Mouse (Mus musculus) spleen, adult 2 months (tissue): ENCODE measurements around the gene Slc24a3. TPM values are rescaled to one million over a fixed set of nuclear protein-coding genes. Genes with fewer than 3 reads are reported as not detected.

ENCODE experiments used
- DNase-seq, 2 experiments: peaks; one replicate each; pipeline versions ENCODE4 v3.0.0 to v3.0.0-alpha.2; 2012 to 2021; ENCODE audit warnings: low spot score in 2 of 2, low read depth in 1 of 2
- H3K27ac ChIP-seq: fragments of 200-500 bp; 2 replicates; pipeline ENCODE4 v1.5.1; 2012; ENCODE audit warnings: low read length, inconsistent platforms; ENCODE audit not compliant: insufficient read depth
- H3K27me3 ChIP-seq: fragments of 200-500 bp; 2 replicates; pipeline ENCODE4 v1.6.1; 2012; ENCODE audit warnings: mild to moderate bottlenecking, moderate library complexity, low read length, inconsistent platforms; ENCODE audit not compliant: control insufficient read depth, insufficient read depth
- H3K36me3 ChIP-seq: fragments of 200-500 bp; 2 replicates; pipeline ENCODE4 v1.6.1; 2012; ENCODE audit warnings: mild to moderate bottlenecking, low read length, inconsistent platforms; ENCODE audit not compliant: control insufficient read depth, insufficient read depth
- H3K4me1 ChIP-seq: fragments of 200-500 bp; 2 replicates; pipeline ENCODE4 v1.6.1; 2011; ENCODE audit warnings: inconsistent platforms; ENCODE audit not compliant: control insufficient read depth, insufficient read depth, insufficient read length
- H3K4me3 ChIP-seq: fragments of 200-500 bp; 2 replicates; pipeline ENCODE4 v1.5.1; 2011; ENCODE audit warnings: mild to moderate bottlenecking, inconsistent platforms; ENCODE audit not compliant: insufficient read depth, insufficient read length; ENCODE audit errors: extremely low read depth
- CTCF ChIP-seq: fragments of 200-500 bp; IDR thresholded peaks from 2 replicates; pipeline ENCODE4 v1.5.1; 2011; ENCODE audit warnings: mild to moderate bottlenecking, inconsistent platforms; ENCODE audit not compliant: insufficient read depth, insufficient read length, insufficient replicate concordance; ENCODE audit errors: extremely low read depth
- POLR2A ChIP-seq: fragments of 200-500 bp; IDR thresholded peaks from 2 replicates; pipeline ENCODE4 v1.6.1; 2011; ENCODE audit warnings: low read depth, low read length, inconsistent platforms
- WGBS: fragments of 180-500 bp; shearing (Covaris S2); methylation state at CpG from one replicate; pipeline ENCODE4 v1.1.7; 2018; 5-methylcytosine and 5-hydroxymethylcytosine counted together
- polyA plus RNA-seq: library from polyadenylated mRNA; depleted of rRNA; stranded (reverse); fragments of >200 nt; gene quantifications from 2 replicates; pipeline ENCODE4 v1.2.3, GENCODE M21; 2012

The Slc24a3 gene
- polyA plus RNA-seq, 1 experiment: 1.9 TPM

GRCm38 (mm10) chr2:145370795-145371194 lies 203.2 kb downstream of the Slc24a3 start:
- Histone ChIP-seq H3K4me1 (no peaks in the 10 kb centered on the region), H3K36me3 (no peaks in the 10 kb centered on the region), H3K27me3 (no peaks in the 10 kb centered on the region), H3K27ac (no peak overlapping the region), H3K4me3 (no peak overlapping the region)
- TF ChIP-seq CTCF (no peak), POLR2A (no peak)
- WGBS: 45% methylated on average over 4 of the region's 4 CpGs
- DNase-seq: no peak

- no peak for DNase-seq
- no peak overlapping the region for H3K27ac ChIP-seq
- TF ChIP-seq CTCF (no peak), POLR2A (no peak)
- WGBS: 86% methylated on average over 5 of the region's 5 CpGs
- no peak overlapping the region for H3K4me3 ChIP-seq
- H3K27me3 ChIP-seq: no peaks in the 10 kb centered on the region
- H3K36me3 ChIP-seq: no peaks in the 10 kb centered on the region
- no peaks in the 10 kb centered on the region for H3K4me1 ChIP-seq
Measured at GRCm38 (mm10) chr2:145373803-145374202, 206.2 kb downstream of the Slc24a3 start.

GRCm38 (mm10) chr2:145382908-145383770 lies 215.6 kb downstream of the Slc24a3 start:
- 91% methylated on average over 13 of the region's 13 CpGs for WGBS
- Histone ChIP-seq H3K36me3 (no peaks in the 10 kb centered on the region), H3K4me3 (no peak overlapping the region), H3K27me3 (no peaks in the 10 kb centered on the region), H3K4me1 (no peaks in the 10 kb centered on the region), H3K27ac (no peak overlapping the region)
- no peak for TF ChIP-seq CTCF
- no peak for TF ChIP-seq POLR2A
- DNase-seq: no peak

DNA sequence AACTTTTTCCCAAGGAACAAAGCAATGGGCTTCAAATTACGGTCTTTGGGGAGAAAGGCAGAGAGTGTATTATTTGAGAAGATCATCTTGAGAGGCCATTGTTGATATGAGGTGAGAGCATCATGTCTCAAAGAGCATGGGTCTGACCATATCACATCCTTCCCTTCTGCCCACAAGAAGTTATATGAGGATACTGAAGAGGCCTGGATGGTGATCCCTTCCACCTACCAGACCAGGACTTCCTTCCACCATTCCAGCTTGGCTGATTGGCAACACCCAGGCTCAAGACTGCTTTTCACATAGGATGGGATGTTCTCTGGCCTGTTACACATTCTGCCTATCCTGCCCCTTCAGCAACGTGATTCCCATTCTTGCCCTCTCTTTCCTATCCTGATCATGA lies 216.7 kb downstream of the Slc24a3 start:
- no peaks in the 10 kb centered on the region for H3K36me3 ChIP-seq
- TF ChIP-seq CTCF: no peak
- TF ChIP-seq POLR2A: no peak
- no peak overlapping the region for H3K27ac ChIP-seq
- 86% methylated on average over 2 of the region's 2 CpGs for WGBS
- H3K4me1 ChIP-seq: no peaks in the 10 kb centered on the region
- H3K4me3 ChIP-seq: no peak overlapping the region
- no peak for DNase-seq
- H3K27me3 ChIP-seq: no peaks in the 10 kb centered on the region

DNA sequence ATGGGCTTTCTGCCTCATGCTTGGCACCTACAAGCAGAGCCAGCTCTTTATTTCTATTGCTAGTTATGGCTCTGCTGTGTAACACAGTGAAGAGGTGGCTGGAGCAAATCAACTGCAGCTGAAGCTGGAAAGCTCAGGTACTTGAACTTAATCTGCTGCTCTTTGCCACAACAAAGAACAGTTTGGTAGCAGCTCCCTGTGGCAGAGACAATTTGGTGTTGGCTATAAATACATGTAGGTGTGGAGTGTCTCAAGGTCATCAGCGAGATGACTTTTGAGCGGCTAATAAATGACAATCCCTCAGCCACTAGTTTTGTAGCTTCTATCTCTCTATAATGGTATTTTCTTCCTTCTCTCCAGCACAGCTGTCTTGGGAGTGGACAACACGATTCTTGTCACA lies 217.7 kb downstream of the Slc24a3 start:
- 88% methylated on average over 3 of the region's 3 CpGs for WGBS
- no peak overlapping the region for H3K27ac ChIP-seq
- no peaks in the 10 kb centered on the region for H3K36me3 ChIP-seq
- H3K27me3 ChIP-seq: no peaks in the 10 kb centered on the region
- DNase-seq: no peak
- no peak overlapping the region for H3K4me3 ChIP-seq
- no peak for TF ChIP-seq POLR2A
- TF ChIP-seq CTCF: no peak
- no peaks in the 10 kb centered on the region for H3K4me1 ChIP-seq

- Histone ChIP-seq H3K36me3 (no peaks in the 10 kb centered on the region), H3K27me3 (no peaks in the 10 kb centered on the region), H3K4me1 (no peaks in the 10 kb centered on the region), H3K4me3 (no peak overlapping the region), H3K27ac (no peak overlapping the region)
- WGBS: 91% methylated on average over 1 of the region's 1 CpGs
- TF ChIP-seq CTCF: no peak
- TF ChIP-seq POLR2A: no peak
- DNase-seq: no peak
Measured at GRCm38 (mm10) chr2:145385773-145386172, 218.2 kb downstream of the Slc24a3 start.

DNA sequence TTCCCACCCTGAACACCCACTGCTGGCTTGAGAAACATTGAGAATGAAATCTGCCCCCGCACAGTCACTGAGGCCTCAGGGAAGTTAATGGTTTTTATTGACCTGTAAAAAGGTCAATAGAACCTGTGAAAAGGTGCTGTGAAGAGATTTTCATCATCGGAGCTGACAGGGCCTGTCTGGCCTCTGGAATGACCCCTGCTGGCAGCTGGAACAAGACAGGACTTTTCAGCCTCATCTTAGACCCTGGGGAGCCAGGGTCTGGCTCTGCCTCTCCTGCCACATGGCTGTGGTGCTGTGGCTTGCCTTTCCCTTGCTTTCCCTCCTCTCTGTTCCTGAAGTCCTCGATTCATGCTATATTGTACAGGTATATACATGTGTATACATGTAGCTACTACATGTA lies 228.2 kb downstream of the Slc24a3 start:
- H3K4me3 ChIP-seq: no peak overlapping the region
- no peak overlapping the region for H3K27ac ChIP-seq
- 78% methylated on average over 3 of the region's 3 CpGs for WGBS
- no peaks in the 10 kb centered on the region for H3K4me1 ChIP-seq
- DNase-seq: no peak
- TF ChIP-seq CTCF: no peak
- no peak for TF ChIP-seq POLR2A
- no peaks in the 10 kb centered on the region for H3K27me3 ChIP-seq
- no peaks in the 10 kb centered on the region for H3K36me3 ChIP-seq
